Mouse (Mus musculus) embryonic stem cell, embryonic (primary cell): ENCODE results near the gene Acly.

Experiments
- CTCF ChIA-PET, 4 experiments: fragments of 300-600 bp in 2 of 4; fragments of 350-600 bp in 2 of 4; sonication (Branson Sonifier 250); formaldehyde crosslinking; loops; one replicate each; lab custom pipeline; 2022; ENCODE audit warnings: inconsistent platforms in 2 of 4; lab: Charles Lee
- POLR2A ChIA-PET, 4 experiments: fragments of 300-600 bp in 2 of 4; fragments of 350-600 bp in 2 of 4; sonication (Branson Sonifier 250); formaldehyde crosslinking; loops; one replicate each; lab custom pipeline; 2022; ENCODE audit warnings: antibody characterized with exemption in 4 of 4, inconsistent platforms in 1 of 4; lab: Charles Lee

Gene Acly

DNA sequence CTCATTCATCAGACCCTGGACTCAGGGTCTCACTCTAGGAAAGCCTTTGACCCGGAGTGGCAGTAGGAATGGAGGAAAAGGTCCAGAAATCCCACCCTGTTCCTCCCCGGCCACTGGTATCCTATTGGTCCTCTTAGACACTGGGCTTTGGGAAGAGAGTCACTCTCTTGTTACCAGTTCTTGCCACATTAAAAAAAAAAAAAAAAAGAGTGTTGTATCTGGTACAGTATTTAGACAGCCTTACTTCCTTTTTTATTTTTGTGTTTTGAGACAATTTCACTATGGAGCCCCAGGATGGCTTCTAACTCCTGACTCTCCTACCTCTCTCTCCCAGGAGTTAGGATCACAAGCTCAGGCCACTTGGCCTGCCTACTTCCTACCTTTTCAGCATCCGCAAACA lies 29.8 kb upstream of the Acly start:
- CTCF ChIA-PET, result interaction anchor here in 1 of 4 experiments (1.2 to 1.3 kb wide), 2 partner anchors 11 to 88 kb away, joined by 3 to 9 read pairs; no protein-coding TSS in a partner anchor
- POLR2A ChIA-PET, result interaction anchor here in 3 of 4 experiments (0.6 to 4.9 kb wide), 16 partner anchors 12 to 238 kb away, joined by 3 to 31 read pairs (median 6); partner anchors contain the start of genes Acly (in 2 of the 3), Eif1 (in 2 of the 3), Ttc25 (in 2 of the 3) and Klhl11 (in 1 of the 3)

DNA sequence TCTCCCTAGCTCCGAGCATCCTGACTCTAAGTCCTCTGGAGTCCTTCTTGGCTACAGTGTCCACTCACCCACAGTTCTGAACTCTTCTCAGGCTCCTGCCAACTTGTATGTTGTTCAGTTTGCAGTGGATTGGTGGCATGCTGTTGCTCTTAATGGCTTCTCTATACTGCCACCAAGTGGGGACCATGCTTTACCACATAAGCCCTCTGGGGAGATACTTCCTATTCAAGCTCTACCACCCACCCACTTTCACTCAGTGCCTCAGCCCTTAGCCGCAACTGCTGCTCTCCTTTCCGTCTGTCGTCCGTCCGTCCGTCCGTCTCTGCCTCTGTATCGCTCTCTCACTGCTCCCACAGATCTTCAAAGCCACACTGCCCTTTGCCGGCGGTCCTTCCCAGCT lies 27.8 kb upstream of the Acly start:
- ChIA-PET POLR2A (interaction anchor here in 3 of 4 experiments (0.5 to 4.9 kb wide), 30 partner anchors 9 to 1717 kb away, joined by 3 to 59 read pairs (median 4); partner anchors contain the start of genes Acly (in 3 of the 3), Ttc25 (in 2 of the 3), Dnajc7 (in 1 of the 3) and Eif1 (in 1 of the 3)), CTCF (interaction anchor here (0.5 to 1.8 kb wide), 30 partner anchors 8 to 235 kb away, joined by 3 to 18 read pairs (median 4); partner anchors contain the start of genes Acly (in 3 of the 4), Dnajc7 (in 1 of the 4), Klhl10 (in 1 of the 4) and Nkiras2 (in 1 of the 4))

DNA sequence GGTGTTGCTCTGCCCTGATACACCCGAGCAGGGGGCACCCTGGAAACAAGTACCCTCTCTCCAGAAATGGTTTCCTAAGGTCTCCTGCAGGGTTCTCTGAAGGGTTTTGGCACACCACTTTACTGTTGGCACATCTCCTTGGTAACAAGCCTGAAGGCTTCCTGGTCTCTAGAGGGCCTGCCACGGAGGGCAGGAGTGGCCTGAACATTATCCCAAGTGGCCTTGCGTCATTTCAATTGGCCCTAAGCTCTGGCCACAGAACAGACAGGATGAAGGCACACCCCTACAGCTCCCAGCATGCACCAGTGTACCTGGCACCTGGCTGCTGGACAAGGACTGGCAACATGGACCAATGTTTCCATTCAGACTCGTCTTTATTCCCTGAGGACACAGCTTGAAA lies 25.0 kb upstream of the Acly start:
- CTCF ChIA-PET, result interaction anchor here in 1 of 4 experiments (0.5 to 1.3 kb wide), 2 partner anchors 13 to 67 kb away, joined by 3 to 5 read pairs; no protein-coding TSS in a partner anchor

DNA sequence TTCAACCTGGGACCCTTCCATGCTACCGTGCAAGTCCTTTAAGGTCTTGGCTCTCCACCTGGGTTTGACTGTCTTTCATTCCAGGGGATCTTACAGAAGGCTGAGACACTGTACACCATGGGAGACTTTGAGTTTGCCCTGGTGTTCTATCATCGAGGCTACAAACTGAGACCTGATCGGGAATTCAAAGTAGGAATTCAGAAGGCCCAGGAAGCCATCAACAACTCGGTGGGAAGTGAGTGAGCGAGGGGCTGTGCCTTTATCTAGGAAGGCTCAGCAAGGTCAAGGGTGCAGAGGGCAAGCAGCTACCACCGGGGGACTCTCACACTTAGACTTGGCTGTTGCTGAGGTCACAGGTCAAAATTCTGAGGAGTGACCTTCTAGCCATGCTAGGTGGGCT lies 22.3 kb upstream of the Acly start:
- ChIA-PET POLR2A (interaction anchor here (0.6 to 19.8 kb wide), 14 partner anchors 9 to 808 kb away, joined by 3 to 280 read pairs (median 3); partner anchors contain the start of genes Acly (in 3 of the 4) and Hspb9 (in 1 of the 4)), CTCF (interaction anchor here in 1 of 4 experiments (0.5 kb wide), 1 partner anchor 588 kb away, joined by 4 read pairs; no protein-coding TSS in a partner anchor)

More for the DNA sequence above, 25.0 kb upstream of the Acly start:
- POLR2A ChIA-PET, result interaction anchor here in 3 of 4 experiments (0.8 to 4.7 kb wide), 13 partner anchors 8 to 233 kb away, joined by 3 to 59 read pairs (median 4); partner anchors contain the start of genes Acly (in 1 of the 3), Eif1 (in 1 of the 3), Jup (in 1 of the 3) and Nkiras2 (in 1 of the 3)

DNA sequence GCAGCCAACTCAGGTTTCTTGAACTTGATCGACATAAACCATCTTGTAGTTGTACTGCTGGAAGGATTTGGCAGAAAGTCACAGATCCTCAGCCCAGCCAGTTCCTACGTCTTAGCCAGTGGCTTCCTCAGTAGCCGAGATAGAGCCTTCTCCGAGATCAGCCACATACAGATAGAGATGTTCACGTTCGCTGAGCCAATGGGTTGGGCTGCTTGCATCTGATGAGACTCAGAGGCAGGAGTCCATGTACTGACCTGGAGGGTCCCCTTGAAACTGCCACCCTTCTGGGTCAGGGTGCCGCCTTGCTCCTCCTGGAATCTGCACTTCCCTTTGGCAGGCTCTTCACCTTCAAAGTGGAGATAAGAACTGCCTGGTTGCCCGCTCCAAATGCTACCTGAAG lies 21.7 kb upstream of the Acly start:
- CTCF ChIA-PET, result no interaction called here
- POLR2A ChIA-PET, result interaction anchor here in 2 of 4 experiments (1.9 to 19.8 kb wide), 2 partner anchors 15 to 25 kb away, joined by 9 to 280 read pairs; partner anchors contain the start of gene Acly (in 1 of the 2)

DNA sequence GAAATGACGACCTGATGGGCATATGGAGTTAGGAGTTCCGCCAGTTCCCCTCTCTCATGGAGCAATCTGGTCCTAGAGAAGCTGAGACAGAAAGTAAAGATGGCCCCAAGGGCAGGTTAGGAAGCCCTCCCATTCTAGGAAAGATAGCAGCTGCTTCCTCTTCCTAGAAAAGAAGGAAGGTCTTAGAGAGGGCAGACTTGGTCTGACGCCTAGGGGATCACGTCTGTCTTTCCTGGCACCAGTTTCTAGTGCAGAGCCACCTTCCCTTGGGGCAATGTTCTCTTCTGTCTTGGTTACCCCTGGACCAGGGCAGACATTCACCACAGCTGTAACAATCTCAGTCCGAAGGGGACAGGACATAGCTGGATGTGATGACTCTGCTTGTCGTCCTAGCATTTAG lies 20.3 kb upstream of the Acly start:
- ChIA-PET CTCF (interaction anchor here in 1 of 4 experiments (0.9 kb wide), 1 partner anchor 21 kb away, joined by 3 read pairs; no protein-coding TSS in a partner anchor), POLR2A (interaction anchor here (0.6 to 19.8 kb wide), 12 partner anchors 8 to 460 kb away, joined by 3 to 280 read pairs (median 4); partner anchors contain the start of gene Acly (in 3 of the 4))

DNA sequence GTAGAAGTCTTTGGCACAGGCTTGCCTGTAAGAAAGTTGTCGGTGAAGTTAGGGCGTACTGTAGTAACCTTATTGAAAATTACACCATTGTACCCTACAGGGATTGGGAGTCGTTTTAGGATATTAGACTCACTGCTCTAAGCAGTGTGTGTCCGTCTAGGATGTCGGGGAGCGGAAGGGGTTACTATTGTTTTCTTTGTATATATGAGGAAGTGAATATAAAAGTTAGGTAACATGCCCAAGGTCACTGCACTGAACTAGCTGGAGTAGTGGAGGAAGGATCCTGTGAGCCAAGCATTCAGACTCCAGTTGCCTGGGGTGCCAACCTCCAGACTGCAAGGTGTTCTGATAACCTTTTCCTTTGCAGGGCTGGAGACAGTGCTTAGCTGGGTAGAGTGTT lies 19.2 kb upstream of the Acly start:
- POLR2A ChIA-PET, result interaction anchor here in 3 of 4 experiments (0.7 to 19.8 kb wide), 8 partner anchors 9 to 452 kb away, joined by 3 to 280 read pairs (median 6); partner anchors contain the start of gene Acly (in 3 of the 3)
- CTCF ChIA-PET, result interaction anchor here in 1 of 4 experiments (0.6 kb wide), 1 partner anchor 379 kb away, joined by 3 read pairs; no protein-coding TSS in a partner anchor

DNA sequence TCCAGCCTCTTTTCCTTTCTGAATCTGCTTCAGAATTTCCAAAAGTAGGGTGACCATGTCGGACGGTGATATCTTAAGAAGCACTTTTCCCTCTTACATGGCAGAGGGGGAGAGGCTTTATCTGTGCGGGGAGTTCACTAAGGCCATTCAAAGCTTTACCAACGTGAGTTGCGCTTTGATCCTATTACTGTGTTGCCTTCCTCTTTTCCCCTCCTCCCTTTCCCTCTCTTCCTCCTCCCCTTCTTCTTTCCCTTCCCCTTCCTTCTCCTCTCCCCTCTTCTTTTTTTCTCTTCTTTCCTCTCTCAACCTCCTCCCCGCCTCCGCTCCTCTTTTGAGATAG lies 17.9 kb upstream of the Acly start:
- ChIA-PET CTCF (interaction anchor here in 2 of 4 experiments (0.5 to 1.4 kb wide), 2 partner anchors 149 to 1426 kb away, joined by 3 to 4 read pairs; no protein-coding TSS in a partner anchor), POLR2A (interaction anchor here (0.7 to 19.8 kb wide), 15 partner anchors 8 to 225 kb away, joined by 3 to 280 read pairs (median 4); partner anchors contain the start of genes Acly (in 3 of the 4), Dnajc7 (in 1 of the 4) and Nkiras2 (in 1 of the 4))

DNA sequence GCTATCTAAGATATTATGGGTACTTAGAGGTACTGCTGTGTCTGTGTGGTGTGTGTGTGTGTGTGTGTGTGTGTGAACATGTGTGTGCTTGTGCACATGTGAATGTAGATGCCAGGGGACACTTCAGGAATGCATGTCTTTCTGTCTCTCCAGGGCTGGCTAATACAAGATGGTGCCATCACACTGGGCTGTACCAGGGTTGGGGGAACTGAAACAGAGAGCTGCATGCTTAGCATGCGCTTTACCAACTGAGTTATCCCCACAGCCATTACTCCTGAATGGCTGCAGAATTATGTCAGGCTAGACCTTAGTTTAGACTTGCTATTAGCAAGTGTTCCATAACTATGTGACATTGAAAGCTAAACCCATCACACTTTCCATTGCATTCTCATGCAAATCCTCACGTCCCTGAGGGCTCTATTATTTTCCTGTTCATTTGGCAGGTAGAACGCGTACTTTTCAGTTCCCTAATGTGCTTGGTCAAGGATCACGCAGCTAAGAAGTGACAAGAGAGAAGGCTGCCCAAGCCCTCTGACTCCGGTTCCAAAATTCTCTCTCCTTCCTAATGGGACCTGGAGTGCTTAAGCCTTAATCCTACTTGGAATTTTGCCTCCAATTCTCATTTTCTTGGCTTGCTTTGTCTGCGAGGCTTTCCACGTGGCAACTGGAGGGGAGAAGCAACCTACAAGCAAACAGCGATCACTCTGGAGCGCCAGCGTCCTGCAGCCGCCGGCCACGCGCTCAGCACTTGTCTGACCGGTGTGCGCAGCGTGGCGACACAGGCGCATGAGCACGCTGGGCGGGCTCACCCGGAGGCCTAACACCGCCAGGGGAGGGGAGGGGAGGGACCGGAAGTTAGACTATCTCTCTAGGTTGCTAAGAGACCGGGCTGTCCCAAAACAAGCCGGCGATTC lies 17.3 kb upstream of the Acly start, which contains the start of gene Ttc25:
Ttc25 (plus strand) TSS at position 776 of the 914 bp plus-strand sequence.
- ChIA-PET POLR2A (interaction anchor here (0.7 to 19.8 kb wide), 38 partner anchors 8 to 395 kb away, joined by 3 to 280 read pairs (median 4); partner anchors contain the start of genes Acly (in 4 of the 4), Jup (in 2 of the 4), Dnajc7 (in 1 of the 4) and Eif1 (in 1 of the 4)), CTCF (interaction anchor here (0.5 to 1.7 kb wide), 7 partner anchors 10 to 1427 kb away, joined by 3 to 8 read pairs (median 4); partner anchors contain the start of gene Acly (in 2 of the 4))

DNA sequence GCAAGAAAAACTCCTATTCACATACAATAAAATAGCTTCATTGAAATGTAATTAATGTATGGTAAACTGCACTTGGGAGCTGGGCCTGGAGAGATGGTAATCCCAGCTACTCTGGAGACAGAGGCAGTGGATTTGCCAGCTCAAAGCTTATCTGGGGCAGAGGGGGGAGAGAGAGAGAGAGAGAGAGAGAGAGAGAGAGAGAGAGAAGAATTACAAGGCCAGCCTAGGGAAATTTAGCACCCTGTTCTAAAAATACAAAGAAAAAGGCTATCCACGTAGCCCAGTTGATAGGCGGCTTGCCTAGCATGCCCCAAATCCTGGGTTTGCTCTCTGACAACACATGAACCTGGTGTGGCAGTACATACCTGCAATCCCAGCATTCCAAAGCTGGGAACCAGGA lies 13.8 kb upstream of the Acly start:
- CTCF ChIA-PET, result interaction anchor here in 2 of 4 experiments (0.6 to 1.6 kb wide), 2 partner anchors 14 to 24 kb away, joined by 5 read pairs; partner anchors contain the start of gene Acly (in 1 of the 2)
- POLR2A ChIA-PET, result interaction anchor here in 3 of 4 experiments (0.5 to 19.8 kb wide), 13 partner anchors 9 to 409 kb away, joined by 3 to 280 read pairs (median 3); partner anchors contain the start of genes Acly (in 3 of the 3) and Jup (in 1 of the 3)

DNA sequence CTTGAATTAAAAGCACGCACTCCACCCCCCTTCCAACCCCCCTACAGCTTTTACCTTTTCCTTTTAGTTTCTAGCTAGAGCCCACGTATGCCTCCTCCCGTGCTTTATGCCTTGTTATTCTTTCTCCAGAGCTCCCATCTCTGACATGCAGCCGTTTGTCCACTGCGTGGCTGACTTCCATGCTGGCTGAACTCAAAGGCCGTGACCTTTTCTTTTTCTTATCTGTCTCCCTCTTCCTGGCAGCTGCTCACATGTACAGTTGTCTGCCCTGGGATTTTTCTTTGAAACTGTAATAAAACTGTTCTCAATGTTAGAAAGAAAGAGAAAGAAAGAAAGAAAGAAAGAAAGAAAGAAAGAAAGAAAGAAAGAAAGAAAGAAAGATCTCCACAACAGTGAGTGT lies 13.2 kb upstream of the Acly start:
- ChIA-PET POLR2A (interaction anchor here in 3 of 4 experiments (0.6 to 19.8 kb wide), 19 partner anchors 9 to 245 kb away, joined by 3 to 280 read pairs (median 3); partner anchors contain the start of genes Acly (in 3 of the 3), Jup (in 1 of the 3) and Klhl11 (in 1 of the 3)), CTCF (interaction anchor here in 2 of 4 experiments (0.6 to 1.6 kb wide), 3 partner anchors 14 to 51 kb away, joined by 4 to 5 read pairs (median 5); partner anchors contain the start of gene Acly (in 1 of the 2))

DNA sequence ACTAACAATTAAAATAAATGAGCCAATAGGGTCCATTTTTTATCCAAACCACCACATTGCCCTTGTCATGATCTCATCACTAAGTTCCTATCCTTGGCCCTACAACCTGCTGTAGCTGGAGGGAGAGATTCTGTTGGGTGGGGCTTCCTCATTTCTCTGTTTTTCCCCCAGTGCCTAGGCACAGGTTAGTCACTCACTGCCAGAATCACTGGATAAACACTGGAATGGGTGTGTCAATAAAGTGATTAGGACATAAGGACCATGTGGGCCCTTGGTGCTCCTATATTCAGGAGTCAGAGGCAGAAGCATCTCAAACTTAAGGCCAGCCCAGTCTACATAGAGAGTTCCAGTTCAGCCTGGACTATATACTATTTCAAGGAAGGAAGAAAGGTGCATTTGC lies 8.7 kb upstream of the Acly start:
- POLR2A ChIA-PET, result interaction anchor here in 3 of 4 experiments (0.8 to 19.8 kb wide), 10 partner anchors 8 to 100 kb away, joined by 3 to 280 read pairs (median 6); partner anchors contain the start of genes Acly (in 3 of the 3) and Ttc25 (in 1 of the 3)
- CTCF ChIA-PET, result interaction anchor here in 1 of 4 experiments (1.2 kb wide), 1 partner anchor 19 kb away, joined by 3 read pairs; no protein-coding TSS in a partner anchor

DNA sequence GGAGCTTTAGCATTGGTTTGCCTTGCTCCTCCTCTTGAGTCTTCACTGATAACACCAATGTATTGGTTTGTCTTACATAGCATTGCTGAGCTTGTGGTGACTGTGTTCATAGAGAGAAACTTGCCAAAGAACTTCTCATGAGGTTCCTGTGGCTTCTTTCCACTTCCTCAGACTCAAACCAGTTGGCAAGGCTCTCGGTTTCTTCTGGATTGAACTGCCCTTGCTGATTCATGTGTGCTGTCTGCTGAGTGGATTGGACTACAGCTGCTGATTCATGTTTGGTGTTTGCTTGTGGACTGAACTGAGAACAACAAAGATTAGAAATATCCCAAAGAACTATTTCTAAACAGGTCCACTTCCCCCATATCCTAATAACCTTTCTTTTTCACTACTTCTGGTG lies 8.2 kb upstream of the Acly start:
- ChIA-PET CTCF (interaction anchor here in 2 of 4 experiments (0.6 to 1.2 kb wide), 2 partner anchors 20 to 83 kb away, joined by 3 read pairs; partner anchors contain the start of gene Nkiras2 (in 1 of the 2)), POLR2A (interaction anchor here in 3 of 4 experiments (0.7 to 19.8 kb wide), 9 partner anchors 8 to 99 kb away, joined by 3 to 280 read pairs (median 4); partner anchors contain the start of genes Acly (in 3 of the 3) and Ttc25 (in 1 of the 3))

DNA sequence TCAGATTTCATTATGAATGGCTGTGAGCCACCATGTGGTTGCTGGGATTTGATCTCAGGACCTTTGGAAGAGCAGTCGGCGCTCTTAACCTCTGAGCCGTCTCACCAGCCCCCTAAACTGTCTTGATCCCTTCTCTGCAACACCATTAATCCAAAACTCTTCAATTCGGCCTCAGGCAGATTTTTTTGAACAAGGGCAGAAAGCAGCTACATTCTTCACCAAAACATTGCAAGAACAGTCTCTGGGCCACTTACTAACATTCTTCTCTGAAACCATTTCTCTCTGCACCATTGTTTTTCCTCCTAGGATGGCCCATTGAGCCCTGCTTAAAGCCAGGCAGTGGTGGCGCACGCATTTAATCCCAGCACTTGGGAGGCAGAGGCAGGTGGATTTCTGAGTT lies 7.0 kb upstream of the Acly start:
- ChIA-PET POLR2A (interaction anchor here in 3 of 4 experiments (0.7 to 19.8 kb wide), 34 partner anchors 7 to 248 kb away, joined by 3 to 280 read pairs (median 4); partner anchors contain the start of genes Ttc25 (in 3 of the 3), Acly (in 2 of the 3), Eif1 (in 2 of the 3) and Jup (in 1 of the 3)), CTCF (interaction anchor here in 2 of 4 experiments (0.7 to 2.4 kb wide), 4 partner anchors 21 to 188 kb away, joined by 3 to 7 read pairs (median 6); no protein-coding TSS in a partner anchor)

DNA sequence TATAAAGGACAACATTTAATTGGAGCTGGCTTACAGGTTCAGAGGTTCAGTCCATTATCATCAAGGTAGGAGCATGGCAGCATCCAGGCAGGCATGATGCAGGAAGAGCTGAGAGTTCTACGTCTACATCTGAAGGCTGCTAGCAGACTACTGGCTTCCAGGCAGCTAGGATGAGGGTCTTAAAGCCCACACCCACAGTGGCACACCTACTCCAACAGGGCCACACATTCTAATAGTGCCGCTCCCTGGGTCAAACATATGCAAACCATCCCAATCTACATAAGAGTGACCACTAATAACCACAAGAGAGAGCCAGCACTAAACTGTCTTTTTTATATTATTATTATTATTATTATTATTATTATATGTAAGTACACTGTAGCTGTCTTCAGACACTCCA lies 6.6 kb upstream of the Acly start:
- POLR2A ChIA-PET, result interaction anchor here in 3 of 4 experiments (0.7 to 19.8 kb wide), 46 partner anchors 10 to 528 kb away, joined by 3 to 280 read pairs (median 4); partner anchors contain the start of genes Eif1 (in 3 of the 3), Ttc25 (in 3 of the 3), Jup (in 2 of the 3) and Klhl11 (in 2 of the 3)
- CTCF ChIA-PET, result interaction anchor here in 3 of 4 experiments (0.5 to 2.4 kb wide), 6 partner anchors 21 to 793 kb away, joined by 3 to 7 read pairs (median 4); no protein-coding TSS in a partner anchor

DNA sequence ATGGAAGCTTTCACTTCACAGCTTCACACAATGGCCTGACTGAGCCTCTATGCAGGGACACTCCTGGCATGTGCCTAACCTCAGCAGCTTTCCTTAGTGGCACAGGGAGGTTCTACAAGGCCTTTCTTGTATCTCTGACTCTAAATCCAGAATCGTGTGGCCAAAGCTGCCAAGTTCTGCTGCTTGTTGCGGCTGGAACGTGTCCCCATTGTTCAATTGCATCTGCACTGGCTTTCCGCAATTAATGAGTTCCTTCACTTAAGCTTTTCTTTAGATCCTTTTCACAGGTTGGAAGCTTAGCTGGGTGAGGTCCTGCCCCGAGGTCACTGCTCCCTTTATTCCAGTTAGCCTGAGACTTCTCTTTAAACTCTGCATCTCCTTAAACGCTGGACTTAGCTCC lies 6.1 kb upstream of the Acly start:
- POLR2A ChIA-PET, result interaction anchor here in 3 of 4 experiments (0.5 to 19.8 kb wide), 54 partner anchors 9 to 528 kb away, joined by 3 to 280 read pairs (median 3); partner anchors contain the start of genes Eif1 (in 3 of the 3), Jup (in 3 of the 3), Ttc25 (in 3 of the 3) and Klhl11 (in 2 of the 3)
- CTCF ChIA-PET, result interaction anchor here in 3 of 4 experiments (0.5 to 2.4 kb wide), 5 partner anchors 22 to 793 kb away, joined by 3 to 7 read pairs (median 3); no protein-coding TSS in a partner anchor
